Mouse (Mus musculus) small intestine, adult 2 months (tissue): Measurements from ENCODE around the gene Sit1. TPM values are rescaled to one million over a fixed set of nuclear protein-coding genes. Genes with fewer than 3 reads are reported as not detected.
A peak's percentile ranks its signal among the peaks of the same experiment; 100 is the strongest.
"Not testable (repeated sequence)": the region's sequence is repeated elsewhere in the genome, so short reads cannot be mapped to it uniquely, and the experiment has no call there.

Experiments
- H3K27ac ChIP-seq: fragments of 200-500 bp; 2 replicates; pipeline ENCODE4 v1.5.1; 2012; ENCODE audit warnings: low read depth, low read length, control low read depth, inconsistent platforms; ENCODE audit not compliant: insufficient read depth
- H3K27me3 ChIP-seq: fragments of 200-500 bp; 2 replicates; pipeline ENCODE4 v1.6.1; 2012; ENCODE audit warnings: mild to moderate bottlenecking, moderate library complexity, low read length, inconsistent platforms; ENCODE audit not compliant: control insufficient read depth, insufficient read depth
- H3K36me3 ChIP-seq: fragments of 200-500 bp; 2 replicates; pipeline ENCODE4 v1.6.1; 2012; ENCODE audit warnings: mild to moderate bottlenecking, low read length, control low read depth, inconsistent platforms; ENCODE audit not compliant: control insufficient read depth, insufficient read depth
- H3K4me1 ChIP-seq: fragments of 200-500 bp; 2 replicates; pipeline ENCODE4 v1.6.1; 2012; ENCODE audit warnings: low read length, inconsistent platforms, mixed read lengths; ENCODE audit not compliant: control insufficient read depth, insufficient read depth, insufficient read length
- H3K4me3 ChIP-seq: fragments of 200-500 bp; 2 replicates; pipeline ENCODE4 v1.5.1; 2012; ENCODE audit warnings: low read depth, mild to moderate bottlenecking, control low read depth, inconsistent platforms, low read length, moderate library complexity
- CTCF ChIP-seq: fragments of 200-500 bp; IDR thresholded peaks from 2 replicates; pipeline ENCODE4 v1.5.1; 2012; ENCODE audit warnings: low read depth, mild to moderate bottlenecking, control low read depth, inconsistent platforms, low read length, moderate library complexity, mixed read lengths; ENCODE audit not compliant: insufficient replicate concordance, insufficient read length; ENCODE audit errors: extremely low read depth
- POLR2A ChIP-seq: fragments of 200-500 bp; IDR thresholded peaks from 2 replicates; pipeline ENCODE4 v1.6.1; 2012; ENCODE audit warnings: low read depth, mild to moderate bottlenecking, control low read depth, inconsistent platforms, low read length, moderate library complexity
- WGBS: fragments of 180-500 bp; shearing (Covaris S2); methylation state at CpG from one replicate; pipeline ENCODE4 v1.1.7; 2018; 5-methylcytosine and 5-hydroxymethylcytosine counted together
- polyA plus RNA-seq: library from polyadenylated mRNA; depleted of rRNA; stranded (reverse); fragments of >200 nt; gene quantifications from 2 replicates; pipeline ENCODE4 v1.2.3, GENCODE M21; 2012

Sit1 gene
- polyA plus RNA-seq, 1 experiment: 1.9 TPM

DNA sequence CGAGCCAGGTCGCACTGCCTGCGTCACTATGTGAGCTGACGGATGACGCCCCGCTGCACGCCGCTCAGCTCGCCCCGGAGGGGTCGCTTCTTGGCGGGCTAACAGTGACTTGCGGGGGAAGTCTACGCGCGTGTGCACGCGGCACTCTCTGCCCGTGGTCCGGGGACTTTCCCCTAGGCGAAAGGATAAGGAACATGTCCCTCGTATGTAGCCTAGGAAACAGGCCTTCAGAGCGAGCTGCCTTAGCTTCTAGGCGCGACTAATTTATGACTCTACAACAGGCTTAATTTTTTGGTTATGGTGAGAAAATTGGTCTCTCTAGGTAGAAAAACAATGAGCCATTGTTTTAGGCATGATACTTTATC lies 9.3 kb upstream of the Sit1 start, which contains the start of gene Ccdc107:
Ccdc107 (plus strand) TSS at position 80 of the 365 bp plus-strand sequence.
- WGBS: under 1% methylated on average over 25 of the region's 25 CpGs
- H3K4me3 ChIP-seq: peak within 1 kb of the TSS; percentile 90
- TF ChIP-seq POLR2A (no peak), CTCF (no peak)
- peaks cover 10% of the 10 kb centered on the region for H3K4me1 ChIP-seq
- H3K27ac ChIP-seq: peak within 1 kb of the TSS; percentile 47
- H3K36me3 ChIP-seq: peaks cover 8% of the 10 kb centered on the region; the same call in 1 of the 2 replicates
- H3K27me3 ChIP-seq: no peaks in the 10 kb centered on the region

DNA sequence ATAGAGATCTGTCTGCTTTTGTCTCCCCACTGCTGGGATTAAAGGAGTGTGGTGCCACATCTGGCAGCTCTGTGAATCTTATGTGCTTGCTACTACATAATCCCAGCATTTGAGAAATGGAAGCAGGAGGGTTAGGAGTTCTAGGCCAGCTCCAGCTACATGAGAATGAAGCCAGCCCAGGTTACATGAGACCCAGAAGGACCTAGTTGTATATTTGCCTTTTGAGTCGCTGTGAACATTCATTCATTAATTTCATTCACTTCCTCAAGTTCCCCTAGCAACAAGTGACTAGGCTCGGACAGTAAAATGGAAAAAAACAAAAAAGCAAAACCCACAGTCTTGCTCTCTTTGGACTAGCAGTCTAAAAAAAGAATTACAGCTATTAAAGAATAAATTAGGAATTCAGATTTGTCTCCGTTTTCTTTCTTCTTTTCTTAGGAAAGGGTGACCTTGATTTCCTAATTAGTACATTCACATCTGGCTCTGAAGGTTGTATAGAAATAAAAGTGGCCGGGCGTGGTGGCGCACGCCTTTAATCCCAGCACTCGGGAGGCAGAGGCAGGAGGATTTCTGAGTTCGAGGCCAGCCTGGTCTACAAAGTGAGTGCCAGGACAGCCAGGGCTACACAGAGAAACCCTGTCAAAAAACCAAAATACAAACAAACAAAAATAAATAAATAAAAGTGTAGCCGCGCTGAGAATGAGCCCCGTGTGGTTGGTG lies 8.7 kb upstream of the Sit1 start:
- peak overlapping the region; percentile 44 for H3K4me3 ChIP-seq
- H3K27me3 ChIP-seq: no peaks in the 10 kb centered on the region
- H3K36me3 ChIP-seq: peaks cover 8% of the 10 kb centered on the region; the same call in 1 of the 2 replicates
- TF ChIP-seq CTCF (0 out of 2 replicates have a peak, but pooled peaks have one; percentile 18), POLR2A (no peak)
- H3K27ac ChIP-seq: peak overlapping the region; percentile 28; the same call in 1 of the 2 replicates
- peaks cover 6% of the 10 kb centered on the region for H3K4me1 ChIP-seq
- WGBS: 17% methylated on average over 12 of the region's 12 CpGs

DNA sequence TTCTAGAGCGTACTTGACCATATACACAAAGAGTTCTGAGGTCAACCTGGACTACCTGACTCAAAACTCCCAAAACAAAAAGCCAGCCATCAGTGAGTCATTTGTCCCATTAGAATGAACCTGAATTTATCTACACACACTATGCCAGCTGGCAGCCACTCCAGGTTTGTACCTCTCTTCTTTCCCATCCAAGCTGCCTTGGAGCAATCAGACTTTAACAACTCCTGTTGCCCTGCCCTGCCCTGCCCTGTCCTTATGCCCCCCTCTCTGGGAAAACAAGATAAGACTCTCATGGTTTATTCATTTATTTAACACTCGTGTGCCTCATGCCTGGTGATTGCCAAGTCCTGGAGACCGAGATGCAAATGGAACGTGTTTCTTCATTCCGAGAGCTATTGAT lies 7.3 kb upstream of the Sit1 start:
- H3K4me3 ChIP-seq: no peak overlapping the region
- TF ChIP-seq CTCF (no peak), POLR2A (no peak)
- H3K27me3 ChIP-seq: no peaks in the 10 kb centered on the region
- H3K36me3 ChIP-seq: peaks cover 2% of the 10 kb centered on the region; the same call in 1 of the 2 replicates
- peaks cover 3% of the 10 kb centered on the region; the same call in 1 of the 2 replicates for H3K4me1 ChIP-seq
- 23% methylated on average over 5 of the region's 5 CpGs for WGBS
- peak overlapping the region; percentile 90 for H3K27ac ChIP-seq

DNA sequence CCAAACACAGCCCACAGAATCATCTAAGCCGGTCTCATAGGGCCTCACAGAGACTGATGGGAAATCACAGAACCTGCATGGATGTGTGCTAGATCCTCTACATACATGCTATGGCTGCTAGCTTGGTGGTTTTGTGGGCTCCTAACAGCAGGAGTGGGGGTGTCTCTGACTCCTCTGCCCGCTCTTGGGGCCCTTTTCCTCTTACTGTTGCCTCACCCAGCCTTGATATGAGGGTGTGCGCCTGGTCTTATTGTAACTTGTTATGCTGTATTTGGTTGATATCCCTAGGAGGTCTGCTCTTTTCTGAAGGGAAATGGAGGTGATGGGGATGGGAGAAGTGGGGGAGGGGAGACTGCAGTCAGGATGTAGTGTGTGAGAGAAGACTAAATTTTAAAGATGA lies 6.1 kb upstream of the Sit1 start:
- TF ChIP-seq CTCF (no peak), POLR2A (no peak)
- Histone ChIP-seq H3K4me3 (no peak overlapping the region), H3K4me1 (peaks cover 3% of the 10 kb centered on the region; the same call in 1 of the 2 replicates), H3K36me3 (no peaks in the 10 kb centered on the region), H3K27ac (no peak overlapping the region), H3K27me3 (no peaks in the 10 kb centered on the region)
- WGBS: 94% methylated on average over 3 of the region's 3 CpGs

DNA sequence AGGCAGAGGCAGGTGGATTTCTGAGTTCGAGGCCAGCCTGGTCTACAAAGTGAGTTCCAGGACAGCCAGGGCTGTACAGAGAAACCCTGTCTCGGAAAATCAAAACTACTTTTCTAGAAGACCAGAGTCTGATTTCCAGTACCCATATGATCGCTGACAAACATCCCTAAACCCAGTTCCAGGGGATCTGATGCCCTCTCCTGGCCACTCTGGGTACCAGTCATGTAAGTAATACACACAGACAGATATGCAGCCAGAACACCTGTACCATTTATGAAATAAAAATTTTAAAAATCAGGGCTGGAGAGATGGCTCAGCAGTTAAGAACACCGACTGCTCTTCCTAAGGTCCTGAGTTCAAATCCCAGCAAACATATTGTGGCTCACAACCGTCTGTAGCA lies 2.1 kb upstream of the Sit1 start:
- H3K27me3 ChIP-seq, H3K36me3 ChIP-seq, H3K27ac ChIP-seq, H3K4me3 ChIP-seq: not testable (repeated sequence)
- WGBS: 97% methylated on average over 5 of the region's 5 CpGs
- peaks cover 15% of the 10 kb centered on the region for H3K4me1 ChIP-seq

DNA sequence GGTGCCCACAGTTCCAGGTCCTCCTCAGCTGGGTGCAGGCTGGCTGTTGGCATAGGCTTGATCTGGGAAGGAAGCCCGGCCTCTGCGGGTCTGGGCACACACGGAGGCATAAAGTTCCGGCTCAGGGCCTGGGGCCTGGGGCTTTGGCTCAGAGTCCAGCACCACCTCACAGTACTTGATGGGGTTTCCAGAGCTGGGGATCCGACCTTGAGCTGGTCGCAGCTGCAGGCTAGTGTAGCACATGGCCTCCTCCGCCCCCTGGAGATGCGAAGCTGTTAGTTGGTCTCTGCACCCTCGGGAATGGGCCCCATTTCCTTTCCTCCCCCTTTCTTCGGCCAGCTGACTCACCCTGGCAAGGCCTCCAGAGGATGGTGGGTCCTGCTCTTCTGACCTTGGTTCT lies 943 bp downstream of the Sit1 start:
- Histone ChIP-seq H3K27me3 (no peaks in the 10 kb centered on the region), H3K36me3 (no peaks in the 10 kb centered on the region), H3K4me1 (peaks cover 18% of the 10 kb centered on the region), H3K4me3 (peak overlapping the region; percentile 50), H3K27ac (no peak overlapping the region)
- TF ChIP-seq CTCF (no peak), POLR2A (no peak)
- 74% methylated on average over 10 of the region's 10 CpGs for WGBS

DNA sequence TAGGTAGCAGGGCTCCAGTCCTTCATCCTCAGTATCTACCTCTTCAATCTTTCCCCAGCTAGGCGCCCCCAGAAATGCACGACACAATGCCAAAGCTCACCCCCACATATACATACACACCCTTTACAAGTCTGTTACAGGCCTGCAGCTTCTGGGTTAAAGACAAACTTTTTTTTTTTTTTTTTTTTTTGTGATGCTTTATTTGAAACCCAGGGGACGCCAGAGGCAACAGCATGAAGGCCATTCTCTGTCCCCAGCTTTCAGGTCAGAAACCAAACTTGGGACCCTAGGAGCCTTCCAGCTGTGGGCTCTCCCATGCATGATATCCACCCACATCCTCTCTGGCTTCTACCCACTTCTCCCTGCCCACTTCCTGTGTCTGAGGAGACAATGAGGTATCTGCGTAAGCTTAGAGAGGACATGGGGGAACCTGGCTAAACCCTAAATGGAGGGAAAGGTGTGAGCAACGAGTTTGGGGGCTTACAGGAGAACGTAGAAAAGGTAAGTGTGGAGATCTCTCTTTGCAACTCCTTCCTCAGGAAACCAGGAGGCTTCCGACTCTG lies 1.6 kb downstream of the Sit1 start:
- TF ChIP-seq POLR2A (no peak), CTCF (no peak)
- 79% methylated on average over 7 of the region's 7 CpGs for WGBS
- peaks cover 18% of the 10 kb centered on the region for H3K4me1 ChIP-seq
- no peaks in the 10 kb centered on the region for H3K36me3 ChIP-seq
- H3K27me3 ChIP-seq: no peaks in the 10 kb centered on the region
- H3K27ac ChIP-seq: no peak overlapping the region; the same call in 1 of the 2 replicates
- peak overlapping the region; percentile 50 for H3K4me3 ChIP-seq
